Mouse (Mus musculus): ENCODE results near the gene Fancg.

The Fancg gene

GRCm38 (mm10) chr4:43010161-43011038, at the start of gene Fancg:
TSS of gene Fancg (minus strand) at chr4:43010506.
- DNase-seq (ENCODE audit: low read depth, low spot score): peak; percentile 80

DNA sequence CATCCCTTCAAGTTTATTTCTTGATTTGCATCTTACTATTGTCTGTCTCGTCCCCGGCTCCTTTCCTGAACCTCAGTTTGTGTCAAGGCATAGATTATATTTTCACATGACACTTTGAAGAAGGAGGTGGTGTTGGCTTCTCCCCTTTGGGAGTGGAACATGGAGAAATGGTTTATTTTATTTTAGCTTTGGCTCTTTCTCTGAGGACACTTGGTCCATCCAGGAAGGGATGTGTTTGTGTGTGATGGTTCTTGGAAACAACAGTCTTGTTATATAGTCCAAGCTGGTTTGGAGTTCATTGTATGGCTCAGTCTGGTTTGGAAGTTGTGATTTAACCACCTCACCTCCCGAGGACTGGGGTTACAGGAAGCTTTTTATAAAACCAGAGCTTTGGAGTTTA, 49.4 kb upstream of the Fancg start:
- DNase-seq (ENCODE audit: low read depth, low spot score): no peak

- DNase-seq (ENCODE audit: low read depth, low spot score): no peak
These were observed 48.7 kb upstream of the Fancg start, which contains the start of gene Unc13b for GRCm38 (mm10) chr4:43058753-43059654. TSS of gene Unc13b (plus strand) at chr4:43058953.

- no peak for DNase-seq (ENCODE audit: low read depth, low spot score)
These were observed 48.1 kb upstream of the Fancg start for GRCm38 (mm10) chr4:43058392-43058752.

DNA sequence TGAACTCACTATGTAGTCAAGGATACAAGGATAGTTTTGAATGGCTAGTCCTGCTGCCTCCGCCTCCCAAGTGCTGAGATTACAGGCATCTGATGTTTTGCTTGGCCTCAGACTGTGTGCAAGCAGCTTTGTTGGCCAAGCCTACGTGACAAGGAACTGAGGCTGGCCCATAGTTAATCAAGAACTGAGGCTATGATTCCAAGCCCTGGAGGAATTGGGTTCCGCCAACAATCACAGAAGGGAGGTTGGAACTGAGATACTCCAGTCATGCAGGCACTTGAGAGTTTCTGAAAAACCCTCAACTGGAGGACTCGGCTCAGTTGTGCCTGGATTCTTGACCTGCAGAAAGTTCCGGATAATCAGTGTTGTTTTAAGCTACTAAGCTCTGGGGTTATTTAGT, 47.3 kb upstream of the Fancg start:
- DNase-seq (ENCODE audit: low read depth, low spot score): no peak

DNA sequence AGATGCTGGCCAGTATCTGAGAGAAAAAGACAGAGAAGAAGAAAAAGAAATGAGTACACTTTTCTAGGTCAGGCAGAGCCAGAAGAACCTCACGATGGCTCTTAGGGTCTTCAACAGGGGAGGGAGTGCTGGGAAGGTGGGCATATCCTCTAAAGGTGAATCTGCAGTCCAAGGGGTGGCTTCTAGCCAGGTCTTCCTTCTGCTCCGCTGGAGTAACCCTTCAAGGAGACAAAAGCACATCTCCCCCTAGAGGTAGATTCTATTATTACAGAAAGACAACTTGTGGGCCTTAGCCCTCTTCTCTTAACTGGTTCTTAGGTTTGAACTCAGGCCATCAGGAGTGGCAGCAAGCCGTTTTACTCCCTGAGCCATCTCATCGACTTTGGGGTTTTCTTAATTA, 42.3 kb upstream of the Fancg start:
- peak; percentile 87 for DNase-seq (ENCODE audit: low read depth, low spot score)

DNA sequence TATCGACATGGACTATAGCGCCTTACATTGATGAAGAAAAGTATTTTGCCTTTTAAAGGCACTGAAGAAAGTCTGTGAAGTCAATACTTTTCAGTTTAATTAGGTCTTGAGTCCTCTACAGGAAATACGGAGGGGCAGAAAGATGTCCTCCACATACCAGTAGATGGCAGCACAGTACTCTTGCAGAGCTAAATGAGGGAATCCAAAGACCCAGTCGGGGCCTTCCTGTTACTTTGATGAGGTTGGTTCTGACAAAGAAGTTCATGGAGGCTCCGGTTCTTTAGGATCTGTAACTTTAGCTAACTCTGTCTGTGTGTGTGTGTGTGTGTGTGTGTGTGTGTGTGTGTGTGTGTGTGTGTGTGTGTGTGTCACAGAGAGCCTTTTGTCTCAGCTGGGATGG, 36.9 kb upstream of the Fancg start:
- DNase-seq (ENCODE audit: low read depth, low spot score): peak; percentile 93

DNA sequence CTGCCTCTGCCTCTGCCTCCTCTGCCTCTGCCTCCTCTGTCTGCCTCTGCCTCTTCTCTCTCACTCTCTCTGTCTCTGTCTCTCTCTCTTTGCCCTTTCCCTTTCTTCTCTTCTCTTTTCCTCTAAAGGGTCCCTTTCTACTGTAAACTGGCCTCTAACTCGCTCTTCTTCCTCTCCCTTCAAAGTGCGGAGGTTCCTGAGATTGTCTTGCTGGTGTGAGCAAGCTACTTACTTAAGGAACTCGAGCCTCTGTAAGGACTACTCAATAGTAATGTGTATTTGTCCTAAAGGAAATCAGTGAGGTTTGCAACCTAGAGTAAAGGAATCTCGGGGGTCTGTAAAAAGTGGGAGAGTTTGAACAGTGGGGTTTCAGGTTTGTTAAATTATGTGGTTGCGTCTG, 36.3 kb upstream of the Fancg start:
- DNase-seq (ENCODE audit: low read depth, low spot score): peak; percentile 22

DNA sequence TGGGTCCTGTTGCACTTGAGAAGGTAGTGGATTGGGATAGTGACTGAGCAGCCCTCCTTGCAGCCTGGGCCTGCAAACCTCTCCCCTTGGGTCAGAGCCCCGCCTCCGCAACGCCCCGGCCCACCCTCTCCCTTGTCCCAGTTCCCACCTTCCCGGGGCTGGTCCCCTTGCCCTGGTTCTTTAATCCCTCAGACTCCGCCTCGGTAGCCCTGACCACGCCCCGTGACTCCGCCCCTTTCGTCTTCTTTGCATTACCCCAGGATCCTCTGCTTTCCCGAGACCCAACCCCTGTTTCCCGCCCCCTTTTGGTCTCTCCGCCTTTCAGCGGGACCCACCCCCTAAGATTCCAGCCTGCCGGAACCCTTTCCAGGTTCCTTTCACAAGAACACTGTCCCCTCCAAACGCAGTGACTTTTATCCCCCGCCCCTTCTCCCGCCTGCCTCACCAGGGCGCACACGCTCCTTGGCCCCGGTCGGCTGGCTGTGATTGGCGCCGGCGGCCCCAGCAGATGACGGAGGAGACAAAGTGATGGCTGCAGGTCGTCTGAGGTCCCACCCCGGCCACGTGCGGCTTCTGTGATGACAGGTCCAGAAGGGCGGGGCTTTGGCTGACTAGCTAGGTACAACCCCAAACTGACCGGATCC, 35.5 kb upstream of the Fancg start, which contains the start of gene Fam214b:
TSS of gene Fam214b (minus strand) at position 562 of the 644 bp plus-strand sequence.
- DNase-seq (ENCODE audit: low read depth, low spot score): peak; percentile 96

DNA sequence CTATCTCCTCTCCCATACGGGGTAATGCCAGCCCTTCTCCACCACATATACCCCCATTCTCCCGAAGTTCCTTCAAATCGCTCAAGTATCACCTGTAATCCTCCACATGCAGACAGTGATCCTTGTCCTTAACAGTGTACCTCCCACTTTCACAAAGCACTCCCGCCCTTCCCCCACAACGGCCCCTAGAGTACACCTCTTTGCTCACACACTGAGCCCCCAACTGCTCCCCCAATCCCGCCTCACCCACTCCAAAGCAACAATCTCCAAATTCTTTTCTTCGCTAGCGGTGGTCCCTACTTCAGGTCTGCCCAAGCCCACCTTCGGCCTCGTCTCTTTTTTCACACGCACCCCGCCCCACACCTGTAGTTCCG, 35.0 kb upstream of the Fancg start:
- DNase-seq (ENCODE audit: low read depth, low spot score): peak; percentile 34

DNA sequence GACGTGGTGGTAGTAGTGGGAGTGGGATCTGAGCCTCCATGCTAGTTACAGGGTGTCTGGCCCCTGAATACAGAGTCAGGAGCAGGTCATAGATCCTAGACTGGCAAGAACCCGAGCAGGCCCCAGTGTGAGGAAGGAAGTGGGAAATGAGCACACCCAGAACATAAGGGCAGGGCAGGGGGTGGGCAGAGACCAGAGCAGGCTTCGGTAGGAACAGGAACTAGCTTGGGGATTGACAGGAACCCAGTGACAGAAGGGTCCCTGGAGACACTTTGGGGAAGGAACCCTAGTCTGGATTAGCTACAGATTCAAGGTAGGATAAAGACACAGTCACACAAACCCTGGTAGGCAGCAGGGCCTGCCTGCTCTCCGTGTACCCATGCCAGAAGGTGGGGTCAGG, 34.4 kb upstream of the Fancg start:
- DNase-seq (ENCODE audit: low read depth, low spot score): peak; percentile 37

GRCm38 (mm10) chr4:43043644-43044357, 33.5 kb upstream of the Fancg start:
- DNase-seq (ENCODE audit: low read depth, low spot score): peak; percentile 92

DNA sequence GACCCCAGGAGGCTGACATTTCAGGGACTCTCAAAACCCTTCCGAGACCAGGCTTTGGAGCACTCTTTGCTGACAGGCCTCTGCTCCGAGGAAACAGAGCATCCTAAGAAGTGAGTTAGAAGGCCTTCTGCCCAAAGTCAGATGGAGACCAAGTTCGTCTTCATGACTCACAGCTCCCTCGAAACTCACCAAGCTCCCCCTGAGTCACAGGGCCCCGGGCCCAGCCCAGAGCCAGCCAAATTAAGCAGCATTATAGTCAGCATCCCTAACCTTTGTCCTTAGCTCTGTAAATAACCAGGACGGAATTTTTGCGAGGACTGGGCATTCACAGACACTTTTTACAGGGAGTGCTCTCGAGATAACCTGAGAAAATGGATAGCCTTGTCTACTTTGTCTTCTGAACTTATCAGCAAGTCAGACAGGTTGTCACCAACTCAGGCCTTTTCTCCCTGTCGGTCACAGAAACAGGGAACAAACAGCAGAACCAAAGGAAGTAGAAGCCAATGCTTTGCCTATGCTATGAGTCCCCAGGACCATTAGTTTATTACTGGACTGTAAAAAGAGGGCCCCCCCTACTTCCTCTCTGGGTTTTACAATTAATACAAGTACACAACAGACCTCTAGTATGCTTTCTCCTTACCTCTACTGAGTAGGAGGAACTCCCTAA, 30.7 kb upstream of the Fancg start:
- DNase-seq (ENCODE audit: low read depth, low spot score): peak; percentile 83

DNA sequence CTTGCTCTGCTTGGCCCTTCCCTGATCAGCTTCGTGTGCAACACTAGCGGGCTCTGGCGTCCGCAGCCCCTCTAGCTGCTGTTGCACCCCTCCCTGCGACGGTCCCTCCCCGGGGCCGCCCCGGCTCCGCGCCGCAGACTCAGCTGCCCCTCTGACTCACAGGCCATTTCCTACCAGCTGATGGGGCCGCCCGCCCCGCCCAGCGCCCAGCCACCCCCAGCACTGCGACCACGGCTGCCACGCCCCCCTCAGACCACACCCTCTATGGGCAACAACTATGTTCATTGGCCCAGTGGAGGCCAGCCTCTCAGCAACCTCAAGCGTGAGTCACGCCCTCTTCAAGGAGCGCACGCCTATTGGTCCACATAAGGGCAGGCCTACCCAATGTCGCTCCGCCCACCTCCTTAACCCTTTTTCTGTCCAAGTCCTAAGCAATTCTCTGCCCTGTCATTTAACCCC, 29.8 kb upstream of the Fancg start:
- peak; percentile 99 for DNase-seq (ENCODE audit: low read depth, low spot score)

- DNase-seq (ENCODE audit: low read depth, low spot score): peak; percentile 35
These were observed 29.3 kb upstream of the Fancg start for GRCm38 (mm10) chr4:43039609-43040008.

- DNase-seq (ENCODE audit: low read depth, low spot score): peak; percentile 77
These were observed 28.5 kb upstream of the Fancg start for GRCm38 (mm10) chr4:43038567-43039495.

- DNase-seq (ENCODE audit: low read depth, low spot score): no peak
These were observed 27.7 kb upstream of the Fancg start for GRCm38 (mm10) chr4:43037860-43038566.

DNA sequence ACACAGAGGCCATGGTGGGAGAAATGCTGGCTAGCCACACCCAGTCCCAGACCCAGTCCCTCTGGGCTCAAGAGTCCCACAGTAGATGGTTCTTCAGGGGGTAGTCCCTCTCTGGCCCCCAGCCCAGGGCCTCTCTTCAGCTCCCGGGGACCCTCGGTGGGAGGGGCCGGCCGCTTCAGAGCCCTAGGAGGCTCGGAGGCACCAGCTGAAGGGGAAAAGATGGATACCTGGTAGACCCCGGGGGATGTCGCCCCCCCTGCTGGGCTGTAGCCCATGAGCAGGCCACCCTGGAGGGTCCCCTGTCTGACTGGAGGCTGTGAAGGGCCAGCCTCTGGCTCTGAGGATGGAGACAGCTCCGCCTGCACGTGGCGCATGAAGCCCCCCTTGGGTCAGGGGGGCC, 26.1 kb upstream of the Fancg start:
- DNase-seq (ENCODE audit: low read depth, low spot score): no peak

DNA sequence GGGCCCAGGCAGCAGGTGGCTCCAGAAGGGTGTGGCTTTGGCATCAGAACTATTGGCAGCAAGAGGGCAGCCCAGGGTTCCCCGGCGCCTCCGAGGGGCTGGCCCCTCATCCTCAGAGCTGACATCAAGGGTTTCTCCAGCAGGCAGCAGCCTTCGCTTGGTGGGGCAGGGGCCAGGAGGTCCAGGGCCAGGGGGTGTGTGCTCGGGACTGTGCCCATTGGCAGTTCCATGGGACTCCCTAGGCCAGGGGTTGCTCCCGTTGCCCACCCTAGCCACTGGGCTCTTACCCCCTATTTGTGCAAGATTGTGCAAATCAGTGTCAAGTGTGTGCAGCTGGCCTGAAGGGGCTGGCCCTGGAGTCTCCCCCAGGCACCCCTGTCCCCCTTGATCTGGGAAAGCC, 25.5 kb upstream of the Fancg start:
- no peak for DNase-seq (ENCODE audit: low read depth, low spot score)

All from 3T3-L1 (cell line).